Mouse (Mus musculus) heart, postnatal 0 days (tissue): ENCODE measurements around the gene Rbfox3. TPM values are rescaled to one million over a fixed set of nuclear protein-coding genes. Genes with fewer than 3 reads are reported as not detected.

Experiments used
- ATAC-seq: fragments of 200-750 bp; cut with Nextera tagmentation; 2 replicates; pipeline ENCODE4 v1.8.0; 2017; ENCODE audit warnings: low read depth, moderate number of reproducible peaks, moderate library complexity; ENCODE audit not compliant: insufficient read depth
- DNase-seq: peaks from one replicate; pipeline ENCODE4 v3.0.0-alpha.2; 2016; ENCODE audit warnings: low spot score
- H3K27ac ChIP-seq: fragments of 300-500 bp; sonication (generic); 2 replicates; pipeline ENCODE4 v1.5.1; 2014; ENCODE audit warnings: low read depth, mild to moderate bottlenecking
- H3K27me3 ChIP-seq: fragments of 300-500 bp; sonication (generic); 2 replicates; pipeline ENCODE4 v1.6.1; 2014; ENCODE audit warnings: low read length, mixed read lengths; ENCODE audit not compliant: control insufficient read depth, insufficient read depth
- H3K36me3 ChIP-seq: fragments of 300-500 bp; sonication (generic); replicated peaks from 2 replicates; pipeline ENCODE4 v1.6.1; 2014; ENCODE audit warnings: low read length, mixed read lengths; ENCODE audit not compliant: control insufficient read depth, insufficient read depth
- H3K4me1 ChIP-seq: fragments of 300-500 bp; sonication (generic); 2 replicates; pipeline ENCODE4 v1.6.1; 2014; ENCODE audit warnings: antibody characterized with exemption; ENCODE audit not compliant: control insufficient read depth, insufficient read depth
- H3K4me2 ChIP-seq: fragments of 300-500 bp; sonication (generic); 2 replicates; pipeline ENCODE4 v1.6.1; 2014; ENCODE audit warnings: low read depth, mild to moderate bottlenecking, low read length, moderate library complexity
- H3K4me3 ChIP-seq: fragments of 300-500 bp; sonication (generic); 2 replicates; pipeline ENCODE4 v1.5.1; 2014; ENCODE audit warnings: low read depth, low read length
- H3K9ac ChIP-seq: fragments of 300-500 bp; sonication (generic); replicated peaks from 2 replicates; pipeline ENCODE4 v1.6.1; 2014; ENCODE audit warnings: low read depth, low read length, mixed read lengths
- H3K9me3 ChIP-seq: fragments of 300-500 bp; sonication (generic); replicated peaks from 2 replicates; pipeline ENCODE4 v1.6.1; 2016; ENCODE audit warnings: low read length; ENCODE audit not compliant: control insufficient read depth
- CTCF ChIP-seq: IDR thresholded peaks from 2 replicates; pipeline ENCODE4 v1.5.1; 2016; ENCODE audit warnings: antibody characterized with exemption, control low read depth, low read depth
- EP300 ChIP-seq: IDR thresholded peaks from 2 replicates; pipeline ENCODE4 v1.6.1; 2016; ENCODE audit warnings: antibody characterized with exemption, low read depth
- WGBS: fragments of 180-500 bp; shearing (Covaris S2); extraction: QIAGEN DNeasy Blood & Tissue Kit; methylation state at CpG from one replicate; pipeline ENCODE4 v1.1.7; 2014; 5-methylcytosine and 5-hydroxymethylcytosine counted together
- polyA plus RNA-seq: library from polyadenylated mRNA; unstranded; fragments of >200 nt; fragmentation: Nextera tagmentation; extraction: Ambion mirVana; gene quantifications from 2 replicates; pipeline ENCODE4 v1.2.1, GENCODE M21; 2015
- total RNA-seq: library from RNA; depleted of rRNA; stranded (reverse); fragments of >200 nt; gene quantifications from 2 replicates; pipeline ENCODE4 v1.2.3, GENCODE M21; 2014; ENCODE audit warnings: low replicate concordance

The Rbfox3 gene
- total and polyA plus RNA-seq, 2 experiments from 2014 or later = 0.08 to 1.2 TPM

DNA sequence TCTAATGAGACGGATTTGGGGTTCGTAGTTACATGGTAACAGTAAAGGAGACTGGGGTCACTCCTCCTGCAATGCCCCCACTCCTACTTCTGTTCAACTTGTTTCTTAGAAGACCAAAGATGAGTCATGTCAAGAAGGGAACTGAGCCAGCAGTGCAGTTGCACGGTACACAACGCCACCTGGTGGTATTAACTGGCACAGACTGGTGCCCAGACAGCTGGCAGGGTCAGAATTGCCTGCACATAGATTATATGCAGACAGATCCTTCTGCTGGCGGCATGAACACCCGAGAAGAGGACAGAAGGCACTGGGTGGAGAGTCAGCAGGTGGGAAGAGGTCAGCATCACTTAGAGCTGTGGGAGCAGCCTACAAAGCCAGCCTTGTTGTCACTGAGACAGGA, 171.4 kb downstream of the Rbfox3 start:
- H3K36me3 ChIP-seq = no peaks in the 10 kb centered on the region
- no peak for TF ChIP-seq EP300
- peak; percentile 73 for TF ChIP-seq CTCF
- peaks cover 54% of the 10 kb centered on the region for H3K27me3 ChIP-seq
- no peak overlapping the region for H3K9ac ChIP-seq
- no peak overlapping the region for H3K4me2 ChIP-seq
- DNase-seq (peak; percentile 56), ATAC-seq (no peak; the same call in 1 of the 2 replicates)
- H3K27ac ChIP-seq = no peak overlapping the region
- WGBS = 19% methylated on average over 6 of the region's 6 CpGs
- no peak overlapping the region for H3K4me3 ChIP-seq
- no peaks in the 10 kb centered on the region for H3K9me3 ChIP-seq
- H3K4me1 ChIP-seq = peaks cover 10% of the 10 kb centered on the region; the same call in 1 of the 2 replicates

DNA sequence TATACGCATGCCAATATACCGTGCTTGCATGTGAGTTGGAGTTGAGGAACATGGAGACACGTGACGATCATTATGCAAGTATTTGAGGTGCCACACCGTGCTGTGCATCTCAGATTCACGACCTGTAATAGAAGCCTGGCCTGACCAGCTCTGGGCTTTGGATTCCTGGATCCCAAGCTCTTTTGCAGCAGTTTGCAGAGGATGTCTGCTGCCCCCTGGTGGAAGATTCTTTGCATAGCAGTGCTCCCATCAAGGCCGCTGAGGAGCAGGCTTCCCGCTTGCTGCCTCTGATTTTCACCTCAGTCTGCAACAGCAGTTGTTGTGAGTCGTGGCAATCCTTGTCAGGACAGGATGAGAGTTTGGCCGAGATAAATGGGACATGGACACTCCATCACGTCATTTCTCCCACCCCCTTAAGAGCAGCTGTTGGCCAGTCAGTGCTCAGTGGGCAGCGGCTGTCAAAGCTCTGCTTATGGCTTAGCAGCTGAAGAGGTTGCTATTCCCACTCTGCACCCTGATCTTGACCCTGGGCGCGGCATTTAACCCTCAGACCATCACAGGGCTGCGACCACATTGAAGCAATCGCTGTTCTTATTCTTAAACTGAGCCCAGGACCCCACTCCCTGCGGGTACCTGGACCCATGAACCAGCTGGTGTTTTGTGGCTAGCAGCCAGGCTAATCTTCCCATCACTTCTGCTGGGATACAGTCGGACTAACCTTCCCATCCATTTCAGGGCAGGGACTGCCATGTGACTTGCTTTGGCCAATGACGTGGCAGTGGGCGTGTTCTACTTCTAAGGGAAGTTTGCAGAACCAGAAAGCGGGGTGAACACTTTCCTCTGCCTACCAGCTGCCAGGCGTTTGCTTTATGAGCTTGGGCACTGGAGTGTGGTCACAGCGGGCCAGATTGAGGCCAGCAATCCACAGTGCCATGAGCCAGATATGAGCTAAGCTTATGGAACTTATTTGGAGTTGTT, 172.3 kb downstream of the Rbfox3 start:
- no peak for ATAC-seq
- H3K4me1 ChIP-seq = 0 out of 2 replicates have a peak, but pooled peaks cover 1% of the 10 kb centered on the region
- no peaks in the 10 kb centered on the region for H3K9me3 ChIP-seq
- H3K36me3 ChIP-seq = no peaks in the 10 kb centered on the region
- H3K4me3 ChIP-seq = no peak overlapping the region
- peaks cover 46% of the 10 kb centered on the region for H3K27me3 ChIP-seq
- H3K9ac ChIP-seq = no peak overlapping the region
- peak; percentile 93 for TF ChIP-seq CTCF
- TF ChIP-seq EP300 = no peak
- H3K4me2 ChIP-seq = no peak overlapping the region
- 11% methylated on average over 23 of the region's 23 CpGs for WGBS
- no peak overlapping the region for H3K27ac ChIP-seq
- peak; percentile 70 for DNase-seq

DNA sequence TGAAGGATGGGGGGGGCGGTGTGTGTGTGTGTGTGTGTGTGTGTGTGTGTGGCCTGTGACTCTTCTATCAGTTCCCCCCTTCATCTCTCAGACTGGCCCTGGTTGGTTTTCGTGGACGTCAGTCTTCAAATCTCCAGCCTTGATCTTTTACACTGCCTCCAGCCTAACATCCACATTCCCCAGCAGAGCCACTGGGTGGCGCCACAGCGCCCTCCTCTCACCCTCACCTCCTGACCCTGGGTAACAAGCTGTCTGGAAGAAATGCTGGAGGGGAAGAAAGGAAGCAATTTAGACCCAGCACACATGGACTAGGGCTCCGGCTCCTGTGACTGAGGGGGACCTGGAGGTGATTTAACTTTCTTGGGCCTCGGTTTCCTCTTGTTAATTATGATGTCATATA, 173.1 kb downstream of the Rbfox3 start:
- H3K36me3 ChIP-seq = no peaks in the 10 kb centered on the region
- TF ChIP-seq EP300 = no peak
- peak; percentile 18 for TF ChIP-seq CTCF
- H3K27ac ChIP-seq = no peak overlapping the region
- WGBS = 40% methylated on average over 7 of the region's 7 CpGs
- H3K4me1 ChIP-seq = no peaks in the 10 kb centered on the region
- H3K9me3 ChIP-seq = no peaks in the 10 kb centered on the region
- DNase-seq = no peak
- H3K9ac ChIP-seq = no peak overlapping the region
- H3K27me3 ChIP-seq = peaks cover 37% of the 10 kb centered on the region
- H3K4me3 ChIP-seq = no peak overlapping the region
- no peak overlapping the region for H3K4me2 ChIP-seq
- no peak for ATAC-seq

DNA sequence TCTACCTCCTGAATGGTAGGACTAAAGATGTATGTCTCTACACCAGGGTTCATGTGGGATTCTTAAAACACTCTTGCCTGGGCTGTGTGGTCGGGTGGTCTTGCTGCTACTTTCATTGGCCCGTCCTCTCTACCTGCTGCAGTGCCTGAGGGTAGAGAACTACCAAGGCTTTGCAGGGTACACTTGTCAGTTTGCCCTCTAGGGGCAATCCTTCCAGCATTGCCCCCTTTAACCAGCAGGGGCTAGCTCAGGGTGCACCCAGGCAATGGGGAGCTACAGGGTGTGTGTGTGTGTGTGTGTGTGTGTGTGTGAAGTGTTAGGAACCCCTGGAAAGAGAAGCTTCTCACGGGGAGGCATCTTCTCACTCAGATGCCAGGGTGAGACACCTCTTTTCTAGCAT, 173.6 kb downstream of the Rbfox3 start:
- Histone ChIP-seq H3K36me3 (no peaks in the 10 kb centered on the region), H3K4me2 (no peak overlapping the region), H3K27me3 (peaks cover 34% of the 10 kb centered on the region), H3K9me3 (no peaks in the 10 kb centered on the region), H3K27ac (no peak overlapping the region), H3K9ac (no peak overlapping the region), H3K4me1 (no peaks in the 10 kb centered on the region), H3K4me3 (no peak overlapping the region)
- DNase-seq = no peak
- ATAC-seq = no peak
- no peak for TF ChIP-seq CTCF
- 51% methylated on average over 3 of the region's 3 CpGs for WGBS

DNA sequence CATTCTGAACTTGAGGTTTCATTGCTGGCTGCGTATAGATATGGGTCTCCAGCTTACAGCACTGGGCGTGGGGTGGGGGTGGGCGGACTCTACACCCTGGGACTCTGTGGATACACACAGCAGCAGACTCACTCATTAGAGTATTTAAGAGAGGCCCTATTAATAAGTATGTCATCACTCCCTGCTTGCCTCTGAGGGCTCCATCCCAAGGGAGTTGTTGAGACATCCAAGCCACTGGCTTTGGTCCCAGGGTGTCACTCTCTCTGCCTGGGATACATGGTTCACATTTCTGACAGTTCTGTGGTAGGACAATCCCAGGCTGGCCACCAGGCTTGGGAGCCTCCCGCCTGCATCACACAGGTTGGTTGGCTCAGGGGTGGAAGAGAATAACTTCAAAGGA, 174.4 kb downstream of the Rbfox3 start:
- no peak overlapping the region for H3K4me3 ChIP-seq
- DNase-seq = no peak
- H3K9ac ChIP-seq = no peak overlapping the region
- ATAC-seq = no peak
- H3K27ac ChIP-seq = no peak overlapping the region
- TF ChIP-seq EP300 (no peak), CTCF (no peak)
- H3K36me3 ChIP-seq = no peaks in the 10 kb centered on the region
- no peaks in the 10 kb centered on the region for H3K4me1 ChIP-seq
- no peaks in the 10 kb centered on the region for H3K9me3 ChIP-seq
- no peak overlapping the region for H3K4me2 ChIP-seq
- H3K27me3 ChIP-seq = peaks cover 29% of the 10 kb centered on the region
- WGBS = 57% methylated on average over 4 of the region's 4 CpGs
